Mouse (Mus musculus): ENCODE results near the gene Cnnm1. TPM values are rescaled to one million over a fixed set of nuclear protein-coding genes. Genes with fewer than 3 reads are reported as not detected.

Gene Cnnm1
- 0.12 and 0.29 TPM in 2 replicates for polyA plus RNA-seq (2015; fragmentation: Nextera tagmentation; extraction: Ambion mirVana)

- no peaks in the 10 kb centered on the region; the same call in 1 of the 2 replicates for H3K4me1 ChIP-seq (ENCODE audit: control insufficient read depth, low read depth, low read length)
- H3K36me3 ChIP-seq (ENCODE audit: control insufficient read depth, insufficient read depth), result no peaks in the 10 kb centered on the region
- peaks cover 49% of the 10 kb centered on the region for H3K27me3 ChIP-seq (ENCODE audit: control insufficient read depth, insufficient read depth, low read depth, low read length)
- H3K4me2 ChIP-seq (ENCODE audit: low read depth, low read length), result peak within 1 kb of the TSS; percentile 74
- peak within 1 kb of the TSS; percentile 53 for H3K4me3 ChIP-seq (ENCODE audit: low read depth, low read length)
- 3% methylated on average over 51 of the region's 51 CpGs for WGBS (ENCODE audit: insufficient replicate concordance)
- no peak within 1 kb of the TSS for H3K27ac ChIP-seq (ENCODE audit: low read length)
- H3K9ac ChIP-seq (ENCODE audit: low read depth, low read length), result peak within 1 kb of the TSS; percentile 9; the same call in 1 of the 2 replicates
- no peaks in the 10 kb centered on the region for H3K9me3 ChIP-seq (replicated peaks; ENCODE audit: control insufficient read depth, low read length)
- ATAC-seq (ENCODE audit: low read depth), result no peak
Observed at GRCm38 (mm10) chr19:43440112-43440737, at the start of gene Cnnm1. Gene Cnnm1, plus strand, starts transcription at chr19:43440436.

- Histone ChIP-seq H3K4me1 (ENCODE audit: control insufficient read depth, low read depth, low read length) (no peaks in the 10 kb centered on the region), H3K36me3 (ENCODE audit: control insufficient read depth, insufficient read depth) (no peaks in the 10 kb centered on the region), H3K27ac (ENCODE audit: low read length) (no peak overlapping the region), H3K4me2 (ENCODE audit: low read depth, low read length) (no peak overlapping the region), H3K9me3 (replicated peaks; ENCODE audit: control insufficient read depth, low read length) (no peaks in the 10 kb centered on the region), H3K4me3 (ENCODE audit: low read depth, low read length) (no peak overlapping the region), H3K27me3 (ENCODE audit: control insufficient read depth, insufficient read depth, low read depth, low read length) (no peaks in the 10 kb centered on the region), H3K9ac (ENCODE audit: low read depth, low read length) (no peak overlapping the region)
- 5% methylated on average over 4 of the region's 4 CpGs for WGBS (ENCODE audit: insufficient replicate concordance)
- ATAC-seq (ENCODE audit: low read depth), result no peak
Observed at GRCm38 (mm10) chr19:43396327-43396726, 43.9 kb upstream of the Cnnm1 start.

GRCm38 (mm10) chr19:43407181-43407580 is 33.1 kb upstream of the Cnnm1 start:
- no peak for ATAC-seq (ENCODE audit: low read depth)

GRCm38 (mm10) chr19:43415565-43415964 is 24.7 kb upstream of the Cnnm1 start:
- H3K4me3 ChIP-seq (ENCODE audit: low read depth, low read length), result no peak overlapping the region
- H3K27me3 ChIP-seq (ENCODE audit: control insufficient read depth, insufficient read depth, low read depth, low read length), result no peaks in the 10 kb centered on the region
- ATAC-seq (ENCODE audit: low read depth), result no peak
- no peak overlapping the region for H3K9ac ChIP-seq (ENCODE audit: low read depth, low read length)
- H3K9me3 ChIP-seq (replicated peaks; ENCODE audit: control insufficient read depth, low read length), result no peaks in the 10 kb centered on the region
- 56% methylated on average over 2 of the region's 2 CpGs for WGBS (ENCODE audit: insufficient replicate concordance)
- no peak overlapping the region for H3K27ac ChIP-seq (ENCODE audit: low read length)
- no peaks in the 10 kb centered on the region for H3K4me1 ChIP-seq (ENCODE audit: control insufficient read depth, low read depth, low read length)
- no peaks in the 10 kb centered on the region for H3K36me3 ChIP-seq (ENCODE audit: control insufficient read depth, insufficient read depth)
- no peak overlapping the region for H3K4me2 ChIP-seq (ENCODE audit: low read depth, low read length)

More at GRCm38 (mm10) chr19:43407181-43407580, 33.1 kb upstream of the Cnnm1 start:
- 17% methylated on average over 1 of the region's 1 CpGs for WGBS (ENCODE audit: insufficient replicate concordance)
- no peaks in the 10 kb centered on the region for H3K36me3 ChIP-seq (ENCODE audit: control insufficient read depth, insufficient read depth)
- no peaks in the 10 kb centered on the region for H3K27me3 ChIP-seq (ENCODE audit: control insufficient read depth, insufficient read depth, low read depth, low read length)
- H3K4me3 ChIP-seq (ENCODE audit: low read depth, low read length), result no peak overlapping the region
- H3K9me3 ChIP-seq (replicated peaks; ENCODE audit: control insufficient read depth, low read length), result no peaks in the 10 kb centered on the region
- H3K9ac ChIP-seq (ENCODE audit: low read depth, low read length), result no peak overlapping the region
- no peak overlapping the region for H3K27ac ChIP-seq (ENCODE audit: low read length)
- no peak overlapping the region for H3K4me2 ChIP-seq (ENCODE audit: low read depth, low read length)
- H3K4me1 ChIP-seq (ENCODE audit: control insufficient read depth, low read depth, low read length), result no peaks in the 10 kb centered on the region

GRCm38 (mm10) chr19:43420506-43420905 is 19.7 kb upstream of the Cnnm1 start:
- 61% methylated on average over 3 of the region's 3 CpGs for WGBS (ENCODE audit: insufficient replicate concordance)
- H3K27ac ChIP-seq (ENCODE audit: low read length), result no peak overlapping the region

GRCm38 (mm10) chr19:43424082-43424481 is 16.2 kb upstream of the Cnnm1 start:
- Histone ChIP-seq H3K4me2 (ENCODE audit: low read depth, low read length) (no peak overlapping the region), H3K36me3 (ENCODE audit: control insufficient read depth, insufficient read depth) (no peaks in the 10 kb centered on the region), H3K27me3 (ENCODE audit: control insufficient read depth, insufficient read depth, low read depth, low read length) (no peaks in the 10 kb centered on the region), H3K4me3 (ENCODE audit: low read depth, low read length) (no peak overlapping the region), H3K9me3 (replicated peaks; ENCODE audit: control insufficient read depth, low read length) (no peaks in the 10 kb centered on the region), H3K27ac (ENCODE audit: low read length) (no peak overlapping the region), H3K4me1 (ENCODE audit: control insufficient read depth, low read depth, low read length) (no peaks in the 10 kb centered on the region), H3K9ac (ENCODE audit: low read depth, low read length) (no peak overlapping the region)
- ATAC-seq (ENCODE audit: low read depth), result no peak
- 45% methylated on average over 2 of the region's 2 CpGs for WGBS (ENCODE audit: insufficient replicate concordance)

More at GRCm38 (mm10) chr19:43420506-43420905, 19.7 kb upstream of the Cnnm1 start:
- no peaks in the 10 kb centered on the region for H3K9me3 ChIP-seq (replicated peaks; ENCODE audit: control insufficient read depth, low read length)
- H3K4me1 ChIP-seq (ENCODE audit: control insufficient read depth, low read depth, low read length), result no peaks in the 10 kb centered on the region
- H3K27me3 ChIP-seq (ENCODE audit: control insufficient read depth, insufficient read depth, low read depth, low read length), result no peaks in the 10 kb centered on the region
- no peak overlapping the region for H3K9ac ChIP-seq (ENCODE audit: low read depth, low read length)
- ATAC-seq (ENCODE audit: low read depth), result no peak
- H3K4me3 ChIP-seq (ENCODE audit: low read depth, low read length), result no peak overlapping the region
- no peak overlapping the region for H3K4me2 ChIP-seq (ENCODE audit: low read depth, low read length)
- H3K36me3 ChIP-seq (ENCODE audit: control insufficient read depth, insufficient read depth), result no peaks in the 10 kb centered on the region

- H3K4me1 ChIP-seq (ENCODE audit: control insufficient read depth, low read depth, low read length), result no peaks in the 10 kb centered on the region
- WGBS (ENCODE audit: insufficient replicate concordance), result 73% methylated on average over 24 of the region's 24 CpGs
Observed at GRCm38 (mm10) chr19:43427446-43428224, 12.6 kb upstream of the Cnnm1 start.

GRCm38 (mm10) chr19:43439246-43439645 is 990 bp upstream of the Cnnm1 start:
- Histone ChIP-seq H3K4me1 (ENCODE audit: control insufficient read depth, low read depth, low read length) (no peaks in the 10 kb centered on the region; the same call in 1 of the 2 replicates), H3K36me3 (ENCODE audit: control insufficient read depth, insufficient read depth) (no peaks in the 10 kb centered on the region), H3K27me3 (ENCODE audit: control insufficient read depth, insufficient read depth, low read depth, low read length) (peaks cover 49% of the 10 kb centered on the region), H3K4me3 (ENCODE audit: low read depth, low read length) (no peak overlapping the region), H3K4me2 (ENCODE audit: low read depth, low read length) (no peak overlapping the region), H3K9ac (ENCODE audit: low read depth, low read length) (no peak overlapping the region), H3K27ac (ENCODE audit: low read length) (no peak overlapping the region), H3K9me3 (replicated peaks; ENCODE audit: control insufficient read depth, low read length) (no peaks in the 10 kb centered on the region)
- ATAC-seq (ENCODE audit: low read depth), result no peak
- WGBS (ENCODE audit: insufficient replicate concordance), result 56% methylated on average over 7 of the region's 7 CpGs

More at GRCm38 (mm10) chr19:43427446-43428224, 12.6 kb upstream of the Cnnm1 start:
- Histone ChIP-seq H3K36me3 (ENCODE audit: control insufficient read depth, insufficient read depth) (no peaks in the 10 kb centered on the region), H3K4me2 (ENCODE audit: low read depth, low read length) (no peak overlapping the region), H3K27ac (ENCODE audit: low read length) (no peak overlapping the region), H3K9me3 (replicated peaks; ENCODE audit: control insufficient read depth, low read length) (no peaks in the 10 kb centered on the region), H3K4me3 (ENCODE audit: low read depth, low read length) (no peak overlapping the region), H3K27me3 (ENCODE audit: control insufficient read depth, insufficient read depth, low read depth, low read length) (no peaks in the 10 kb centered on the region), H3K9ac (ENCODE audit: low read depth, low read length) (no peak overlapping the region)
- no peak for ATAC-seq (ENCODE audit: low read depth)

All from liver, embryonic 16.5 days (tissue).